Mouse (Mus musculus) MEL (cell line): ENCODE data around the gene Adgrf5. TPM values are rescaled to one million over a fixed set of nuclear protein-coding genes. Genes with fewer than 3 reads are reported as not detected.
"Not testable (repeated sequence)": the region's sequence is repeated elsewhere in the genome, so short reads cannot be mapped to it uniquely, and the experiment has no call there.

Experiments
- DNase-seq: peaks from one replicate; pipeline ENCODE4 v3.0.0; 2011; ENCODE audit warnings: low read depth, low spot score
- H3K27ac ChIP-seq: 2 replicates; pipeline ENCODE4 v1.5.1; 2012; ENCODE audit warnings: low read depth, mild to moderate bottlenecking, control low read depth, low read length, moderate library complexity; ENCODE audit not compliant: control insufficient read depth
- H3K27me3 ChIP-seq, 2 experiments: fragments of 150-350 bp in 1 of 2; sonication (generic) in 1 of 2; 2 replicates each; pipeline ENCODE4 v1.6.1; 2012; ENCODE audit warnings: low read length in 2 of 2, mild to moderate bottlenecking in 2 of 2, improper control_type of control experiment in 1 of 2, moderate library complexity in 1 of 2; ENCODE audit not compliant: insufficient read depth in 2 of 2, control insufficient read depth in 1 of 2
- H3K36me3 ChIP-seq, 2 experiments: 2 replicates each; pipeline ENCODE4 v1.6.1; 2012 to 2014; ENCODE audit warnings: low read length in 2 of 2, improper control_type of control experiment in 1 of 2, inconsistent platforms in 1 of 2, mild to moderate bottlenecking in 1 of 2; ENCODE audit not compliant: insufficient read depth in 2 of 2, control insufficient read depth in 1 of 2
- H3K4me1 ChIP-seq, 2 experiments: fragments of 150-350 bp in 1 of 2; sonication (generic) in 1 of 2; 2 replicates each; pipeline ENCODE4 v1.6.1; 2012; ENCODE audit warnings: low read length in 2 of 2, improper control_type of control experiment in 1 of 2, mild to moderate bottlenecking in 1 of 2; ENCODE audit not compliant: insufficient read depth in 2 of 2, control insufficient read depth in 1 of 2
- H3K4me3 ChIP-seq, 2 experiments: fragments of 150-350 bp in 1 of 2; sonication (generic) in 1 of 2; 2 replicates each; pipeline ENCODE4 v1.5.1; 2012; ENCODE audit warnings: low read depth in 2 of 2, low read length in 2 of 2, mild to moderate bottlenecking in 2 of 2, moderate library complexity in 2 of 2, control low read depth in 1 of 2, improper control_type of control experiment in 1 of 2; ENCODE audit not compliant: control insufficient read depth in 1 of 2, insufficient read depth in 1 of 2
- H3K79me2 ChIP-seq: 2 replicates; pipeline ENCODE4 v1.6.1; 2012; ENCODE audit warnings: mild to moderate bottlenecking, low read length, moderate library complexity; ENCODE audit not compliant: control insufficient read depth, poor library complexity, insufficient read depth
- H3K9ac ChIP-seq: 2 replicates; pipeline ENCODE4 v1.6.1; 2012; ENCODE audit warnings: low read depth, mild to moderate bottlenecking, control low read depth, low read length, moderate library complexity; ENCODE audit not compliant: control insufficient read depth, poor library complexity, severe bottlenecking
- H3K9me3 ChIP-seq: fragments of 150-350 bp; sonication (generic); replicated peaks from 2 replicates; pipeline ENCODE4 v1.6.1; 2012; ENCODE audit warnings: mild to moderate bottlenecking, low read length, improper control_type of control experiment, moderate library complexity; ENCODE audit not compliant: insufficient read depth
- CHD1 ChIP-seq: IDR thresholded peaks from 2 replicates; pipeline ENCODE4 v1.6.1; 2012; ENCODE audit warnings: low read depth, mild to moderate bottlenecking, inconsistent platforms, low read length, improper control_type of control experiment
- ETS1 ChIP-seq: IDR thresholded peaks from 2 replicates; pipeline ENCODE4 v1.6.1; 2012; ENCODE audit warnings: low read depth, mild to moderate bottlenecking, inconsistent platforms, low read length, improper control_type of control experiment, moderate library complexity
- GABPA ChIP-seq: IDR thresholded peaks from 2 replicates; pipeline ENCODE4 v1.6.1; 2012; ENCODE audit warnings: low read depth, mild to moderate bottlenecking, inconsistent platforms, low read length, improper control_type of control experiment, moderate library complexity
- GATA1 ChIP-seq: IDR thresholded peaks from 2 replicates; pipeline ENCODE4 v1.6.1; 2011; ENCODE audit warnings: low read depth, low read length, improper control_type of control experiment
- HCFC1 ChIP-seq: IDR thresholded peaks from 2 replicates; pipeline ENCODE4 v1.6.1; 2012; ENCODE audit warnings: low read depth, mild to moderate bottlenecking, inconsistent platforms, low read length, improper control_type of control experiment, moderate library complexity
- JUND ChIP-seq: IDR thresholded peaks from 2 replicates; pipeline ENCODE4 v1.6.1; 2011; ENCODE audit warnings: low read depth, mild to moderate bottlenecking, improper control_type of control experiment, low read length
- KAT2A ChIP-seq: conservative IDR thresholded peaks from 2 replicates; pipeline ENCODE4 v1.6.1; 2012; ENCODE audit warnings: low read depth, low read length, improper control_type of control experiment, inconsistent platforms
- MYC ChIP-seq: IDR thresholded peaks from 2 replicates; pipeline ENCODE4 v1.6.1; 2011; ENCODE audit warnings: low read depth, mild to moderate bottlenecking, low read length, improper control_type of control experiment, moderate library complexity
- NELFE ChIP-seq: IDR thresholded peaks from 2 replicates; pipeline ENCODE4 v1.6.1; 2011; ENCODE audit warnings: low read depth, low read length, improper control_type of control experiment
- NRF1 ChIP-seq: IDR thresholded peaks from 2 replicates; pipeline ENCODE4 v1.6.1; 2014; ENCODE audit warnings: low read depth, mild to moderate bottlenecking, inconsistent platforms, low read length, improper control_type of control experiment, moderate library complexity; ENCODE audit not compliant: poor library complexity, insufficient read depth, severe bottlenecking
- POLR2AphosphoS5 ChIP-seq: IDR thresholded peaks from 2 replicates; pipeline ENCODE4 v1.6.1; 2012; ENCODE audit warnings: low read depth, borderline replicate concordance, mild to moderate bottlenecking, inconsistent platforms, low read length, moderate library complexity, mixed read lengths
- RCOR1 ChIP-seq: IDR thresholded peaks from 2 replicates; pipeline ENCODE4 v1.6.1; 2012; ENCODE audit warnings: low read depth, mild to moderate bottlenecking, inconsistent platforms, low read length, improper control_type of control experiment
- TAL1 ChIP-seq: IDR thresholded peaks from 2 replicates; pipeline ENCODE4 v1.6.1; 2012; ENCODE audit warnings: mild to moderate bottlenecking, inconsistent platforms, low read length, moderate library complexity, mixed read lengths
- TBP ChIP-seq: IDR thresholded peaks from 2 replicates; pipeline ENCODE4 v1.8.0; 2011; ENCODE audit warnings: low read depth, low read length, improper control_type of control experiment
- TCF12 ChIP-seq: IDR thresholded peaks from 2 replicates; pipeline ENCODE4 v1.6.1; 2014; ENCODE audit warnings: low read depth, mild to moderate bottlenecking, inconsistent platforms, low read length, improper control_type of control experiment, moderate library complexity
- USF2 ChIP-seq, 2 experiments: IDR thresholded peaks; 2 replicates each; pipeline ENCODE4 v1.6.1; 2011 to 2012; ENCODE audit warnings: improper control_type of control experiment in 2 of 2, low read length in 2 of 2, borderline replicate concordance in 1 of 2, inconsistent platforms in 1 of 2, low read depth in 1 of 2, mild to moderate bottlenecking in 1 of 2; ENCODE audit not compliant: insufficient read depth in 1 of 2
- ZC3H11A ChIP-seq: IDR thresholded peaks from 2 replicates; pipeline ENCODE4 v1.6.1; 2012; ENCODE audit warnings: low read depth, mild to moderate bottlenecking, inconsistent platforms, low read length, improper control_type of control experiment
- ZKSCAN1 ChIP-seq: IDR thresholded peaks from 2 replicates; pipeline ENCODE4 v1.6.1; 2012; ENCODE audit warnings: low read depth, mild to moderate bottlenecking, inconsistent platforms, low read length, improper control_type of control experiment, moderate library complexity
- ZMIZ1 ChIP-seq: IDR thresholded peaks from 2 replicates; pipeline ENCODE4 v1.6.1; 2012; ENCODE audit warnings: low read depth, mild to moderate bottlenecking, inconsistent platforms, low read length, improper control_type of control experiment, moderate library complexity
- ZNF384 ChIP-seq: IDR thresholded peaks from 2 replicates; pipeline ENCODE4 v1.6.1; 2012; ENCODE audit warnings: low read depth, mild to moderate bottlenecking, inconsistent platforms, low read length, improper control_type of control experiment
- polyA plus RNA-seq, 2 experiments: library from polyadenylated mRNA; stranded (reverse) in 1 of 2; unstranded in 1 of 2; fragments of >175 nt in 1 of 2; fragments of >200 nt in 1 of 2; gene quantifications; 2 replicates each; pipeline versions ENCODE4 v1.2.1 to v1.2.4; 2012; ENCODE audit warnings: low replicate concordance in 2 of 2, low read depth in 1 of 2; ENCODE audit not compliant: insufficient read length in 2 of 2, insufficient read depth in 1 of 2, missing spikeins in 1 of 2
- total RNA-seq: library from RNA; depleted of rRNA; stranded (reverse); fragments of 300-350 nt; gene quantifications from 2 replicates; pipeline ENCODE4 v1.2.3, GENCODE M21; 2012

Gene Adgrf5
- total and polyA plus RNA-seq, 3 experiments: not detected

GRCm38 (mm10) chr17:43334074-43334473, 26.2 kb upstream of the Adgrf5 start:
- no peak overlapping the region for H3K27ac ChIP-seq
- no peak for DNase-seq
- H3K79me2 ChIP-seq: no peaks in the 10 kb centered on the region
- no peaks in the 10 kb centered on the region for H3K9me3 ChIP-seq
- no peaks in the 10 kb centered on the region for H3K36me3 ChIP-seq
- H3K4me3 ChIP-seq: no peak overlapping the region
- TF ChIP-seq NELFE (no peak), TBP (no peak), KAT2A (no peak), ZMIZ1 (no peak), TAL1 (no peak), POLR2AphosphoS5 (no peak), GATA1 (no peak), HCFC1 (no peak), ZKSCAN1 (no peak), ZNF384 (no peak)
- no peaks in the 10 kb centered on the region for H3K4me1 ChIP-seq
- no peaks in the 10 kb centered on the region for H3K27me3 ChIP-seq
- no peak overlapping the region for H3K9ac ChIP-seq

- H3K4me1 ChIP-seq: no peaks in the 10 kb centered on the region
- no peaks in the 10 kb centered on the region for H3K9me3 ChIP-seq
- H3K27ac ChIP-seq: no peak overlapping the region
- H3K36me3 ChIP-seq: no peaks in the 10 kb centered on the region
- TF ChIP-seq USF2 (IDR thresholded peaks at IDR 0.05; ENCODE audit: borderline replicate concordance in 1 of 2, insufficient read depth in 1 of 2, low read depth in 1 of 2, low read length in 2 of 2) (no peak), CHD1 (no peak), NRF1 (no peak), ZNF384 (no peak), RCOR1 (no peak), JUND (no peak)
- H3K27me3 ChIP-seq: no peaks in the 10 kb centered on the region
- no peaks in the 10 kb centered on the region for H3K79me2 ChIP-seq
- no peak overlapping the region for H3K4me3 ChIP-seq
- DNase-seq: no peak
- no peak overlapping the region for H3K9ac ChIP-seq
Observed at GRCm38 (mm10) chr17:43337643-43338042, 22.6 kb upstream of the Adgrf5 start.

- H3K79me2 ChIP-seq: no peaks in the 10 kb centered on the region
Observed at GRCm38 (mm10) chr17:43338279-43338678, 22.0 kb upstream of the Adgrf5 start.

GRCm38 (mm10) chr17:43346499-43346898, 13.8 kb upstream of the Adgrf5 start:
- H3K9me3 ChIP-seq, H3K27ac ChIP-seq, DNase-seq, H3K79me2 ChIP-seq, H3K36me3 ChIP-seq, H3K27me3 ChIP-seq, H3K4me1 ChIP-seq, H3K4me3 ChIP-seq, H3K9ac ChIP-seq: not testable (repeated sequence)

More at GRCm38 (mm10) chr17:43338279-43338678, 22.0 kb upstream of the Adgrf5 start:
- no peak overlapping the region for H3K27ac ChIP-seq
- H3K27me3 ChIP-seq: no peaks in the 10 kb centered on the region
- TF ChIP-seq ETS1: no peak
- TF ChIP-seq MYC: no peak
- TF ChIP-seq TCF12: no peak
- no peak for TF ChIP-seq GABPA
- no peak for TF ChIP-seq ZC3H11A
- H3K9ac ChIP-seq: no peak overlapping the region
- no peaks in the 10 kb centered on the region for H3K36me3 ChIP-seq
- H3K4me1 ChIP-seq: no peaks in the 10 kb centered on the region
- no peak overlapping the region for H3K4me3 ChIP-seq
- no peak for DNase-seq
- no peaks in the 10 kb centered on the region for H3K9me3 ChIP-seq
